Mouse (Mus musculus): ENCODE results near the gene Uvrag. TPM values are rescaled to one million over a fixed set of nuclear protein-coding genes. Genes with fewer than 3 reads are reported as not detected.

The Uvrag gene
- total RNA-seq, 2 experiments from 2014 or later: 38.6 to 43.1 TPM

DNA sequence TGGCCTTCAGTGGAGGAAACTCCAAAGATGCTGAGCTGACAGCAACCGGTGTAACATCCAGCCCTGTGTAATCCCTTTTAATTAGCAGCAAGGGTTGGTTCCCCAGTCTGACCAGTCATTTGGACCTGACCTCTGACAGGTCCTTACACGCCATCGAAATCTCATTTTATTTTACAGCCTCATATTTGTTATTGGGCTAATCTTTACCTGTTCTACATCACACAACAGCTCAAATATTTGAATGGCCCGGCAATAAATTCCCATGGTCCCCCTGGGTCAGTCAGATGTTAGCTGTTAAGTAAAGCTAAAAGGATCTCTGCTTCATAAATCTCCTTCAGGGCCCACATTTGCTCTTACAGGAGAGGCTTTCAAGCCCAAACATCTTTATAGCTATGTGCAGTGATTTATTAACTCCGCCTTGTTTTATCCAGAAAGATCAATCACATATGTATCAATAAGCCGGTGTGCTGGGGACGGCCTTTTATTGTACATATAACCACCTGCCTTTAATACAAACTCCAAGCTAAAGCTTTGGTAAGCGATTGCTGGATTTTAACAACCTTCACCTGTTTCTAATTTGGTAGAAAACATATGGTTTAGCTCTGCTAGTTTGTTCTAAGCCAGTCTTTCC lies 183.7 kb downstream of the Uvrag start:
- no peak for DNase-seq (ENCODE audit: extremely low spot score in 1 of 2, low spot score in 1 of 2)

DNA sequence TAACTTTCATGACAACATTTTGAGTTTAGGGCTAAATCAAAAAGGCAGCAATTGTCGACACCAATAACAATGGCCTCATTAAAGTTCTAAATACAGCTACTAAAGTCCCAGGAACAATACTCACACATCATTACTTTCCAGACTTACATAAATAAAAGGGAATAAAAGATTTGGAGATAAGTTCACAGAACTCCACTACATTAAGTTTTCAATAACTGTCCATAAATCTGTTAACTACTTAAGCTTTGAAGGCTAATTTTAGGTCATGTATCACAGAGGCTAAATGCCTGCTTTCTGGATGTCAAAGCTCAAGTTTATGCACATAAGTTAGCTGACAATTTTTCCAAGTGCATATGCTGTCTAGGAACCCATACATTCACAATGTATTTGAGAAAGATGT lies 184.3 kb downstream of the Uvrag start:
- no peak for DNase-seq (ENCODE audit: extremely low spot score in 1 of 2, low spot score in 1 of 2)

DNA sequence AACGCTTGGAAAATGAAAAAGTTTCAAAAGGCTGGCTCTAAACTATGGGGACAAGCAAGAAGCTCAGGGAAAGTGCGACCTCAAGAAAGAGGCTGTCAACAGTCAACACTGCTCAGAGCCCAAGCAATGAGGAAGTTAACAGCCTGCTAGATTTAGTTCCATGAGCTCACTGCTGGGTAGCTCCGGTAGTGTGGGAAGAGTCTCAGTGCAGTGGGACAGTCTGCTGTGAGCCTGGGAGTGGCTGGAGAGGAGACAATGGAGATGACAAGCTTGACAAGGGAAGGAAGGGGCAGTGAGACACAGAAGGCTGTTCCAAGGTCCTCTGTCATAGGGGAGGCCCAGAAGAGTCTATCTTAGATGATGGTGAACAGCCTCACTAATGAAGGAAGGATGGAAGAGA lies 187.3 kb downstream of the Uvrag start:
- no peak for DNase-seq (ENCODE audit: extremely low spot score in 1 of 2, low spot score in 1 of 2)

DNA sequence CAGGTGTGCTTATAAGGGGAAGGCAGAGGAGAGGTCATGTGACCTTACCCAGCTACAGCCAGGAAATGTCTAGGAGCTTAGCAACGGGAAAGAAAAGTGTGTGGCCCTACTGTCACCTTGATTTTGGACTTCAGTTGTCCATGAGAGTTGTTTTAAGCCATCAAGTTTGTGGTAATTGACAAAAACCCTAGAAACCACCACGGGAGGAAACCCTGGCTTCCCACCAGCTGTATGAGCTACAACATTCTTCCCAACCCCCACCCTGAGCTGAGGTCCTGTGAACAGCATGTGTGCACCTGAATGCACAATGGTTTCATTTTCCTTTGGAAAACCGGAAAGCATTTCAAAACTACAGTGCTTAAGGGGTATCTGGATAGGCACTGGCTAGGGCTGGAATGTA lies 196.0 kb downstream of the Uvrag start:
- DNase-seq (ENCODE audit: extremely low spot score in 1 of 2, low spot score in 1 of 2): no peak

DNA sequence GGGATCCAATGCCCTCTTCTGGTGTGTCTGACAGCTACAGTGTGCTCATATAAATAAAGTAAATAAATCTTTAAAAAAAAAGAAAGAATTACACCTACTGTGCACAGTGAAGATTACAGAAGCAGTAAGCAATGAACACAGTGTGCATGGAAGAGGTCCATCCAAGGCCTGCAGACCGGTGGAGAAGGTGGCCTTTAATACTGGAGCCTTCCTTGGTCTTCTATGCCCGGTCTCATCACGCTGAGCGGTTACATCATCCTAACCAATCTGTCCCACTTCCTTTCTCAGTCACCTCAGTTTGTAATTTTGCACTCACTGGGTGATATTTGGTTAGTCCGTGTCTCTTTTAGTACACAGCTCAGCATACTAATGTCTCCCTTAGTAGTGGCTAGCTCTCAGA lies 197.3 kb downstream of the Uvrag start:
- no peak for DNase-seq (ENCODE audit: extremely low spot score in 1 of 2, low spot score in 1 of 2)

DNA sequence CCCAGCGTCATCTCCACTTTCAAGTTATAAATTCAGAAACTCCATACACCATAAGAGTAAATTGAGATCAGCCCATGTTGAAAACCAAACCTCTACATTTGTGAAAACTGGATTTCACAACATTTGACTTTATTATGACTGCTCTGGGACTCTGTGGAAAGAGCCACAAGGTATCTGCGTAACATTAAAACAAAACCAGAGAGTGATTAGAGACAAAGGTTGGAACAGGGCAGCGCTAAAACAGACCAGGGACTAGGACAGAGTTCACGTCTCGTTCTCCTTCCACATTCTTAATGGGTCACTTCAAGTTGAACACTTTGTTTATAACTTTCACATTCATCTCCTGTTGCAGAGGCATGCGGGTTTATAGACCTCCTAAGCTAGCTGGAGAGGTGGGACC lies 198.2 kb downstream of the Uvrag start:
- no peak for DNase-seq (ENCODE audit: extremely low spot score in 1 of 2, low spot score in 1 of 2)

DNA sequence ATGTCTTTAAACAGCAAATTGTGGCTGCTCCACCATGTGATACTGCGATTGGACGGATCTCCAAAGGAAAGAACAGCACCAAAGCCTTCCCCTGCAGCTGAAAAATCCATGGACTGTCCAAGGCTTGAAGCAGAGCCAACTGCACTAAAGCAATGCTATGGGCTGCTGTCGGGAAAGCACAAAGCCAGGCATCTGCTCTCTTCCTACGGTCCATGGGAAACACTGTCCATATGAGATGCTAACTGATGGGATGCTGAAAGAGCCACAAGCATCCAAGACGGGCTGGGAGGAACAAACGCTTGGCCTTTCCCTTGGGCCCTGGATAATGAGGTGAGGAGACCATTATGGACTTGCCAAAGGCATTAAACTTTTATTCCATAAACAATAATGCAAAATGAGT lies 201.7 kb downstream of the Uvrag start:
- no peak for DNase-seq (ENCODE audit: extremely low spot score in 1 of 2, low spot score in 1 of 2)

DNA sequence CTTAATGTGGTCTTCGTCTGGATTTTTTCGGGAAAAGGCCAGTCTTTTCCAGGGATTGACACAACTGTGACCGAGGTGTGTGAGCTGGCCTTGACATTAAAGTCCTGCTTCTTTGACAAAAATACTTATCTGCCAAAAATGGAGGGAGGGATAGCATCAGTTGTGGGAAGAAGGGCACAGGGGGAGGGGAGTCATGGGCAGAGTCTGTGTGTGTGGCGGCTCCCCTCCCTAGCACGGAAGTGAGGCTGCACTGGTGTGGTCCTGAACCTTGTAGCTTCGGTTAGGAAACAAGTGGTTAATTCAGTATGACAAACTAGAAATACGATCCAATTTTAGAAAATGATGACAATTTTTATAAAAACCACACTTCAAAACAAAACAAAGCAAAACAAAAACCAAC lies 202.3 kb downstream of the Uvrag start:
- no peak for DNase-seq (ENCODE audit: extremely low spot score in 1 of 2, low spot score in 1 of 2)

DNA sequence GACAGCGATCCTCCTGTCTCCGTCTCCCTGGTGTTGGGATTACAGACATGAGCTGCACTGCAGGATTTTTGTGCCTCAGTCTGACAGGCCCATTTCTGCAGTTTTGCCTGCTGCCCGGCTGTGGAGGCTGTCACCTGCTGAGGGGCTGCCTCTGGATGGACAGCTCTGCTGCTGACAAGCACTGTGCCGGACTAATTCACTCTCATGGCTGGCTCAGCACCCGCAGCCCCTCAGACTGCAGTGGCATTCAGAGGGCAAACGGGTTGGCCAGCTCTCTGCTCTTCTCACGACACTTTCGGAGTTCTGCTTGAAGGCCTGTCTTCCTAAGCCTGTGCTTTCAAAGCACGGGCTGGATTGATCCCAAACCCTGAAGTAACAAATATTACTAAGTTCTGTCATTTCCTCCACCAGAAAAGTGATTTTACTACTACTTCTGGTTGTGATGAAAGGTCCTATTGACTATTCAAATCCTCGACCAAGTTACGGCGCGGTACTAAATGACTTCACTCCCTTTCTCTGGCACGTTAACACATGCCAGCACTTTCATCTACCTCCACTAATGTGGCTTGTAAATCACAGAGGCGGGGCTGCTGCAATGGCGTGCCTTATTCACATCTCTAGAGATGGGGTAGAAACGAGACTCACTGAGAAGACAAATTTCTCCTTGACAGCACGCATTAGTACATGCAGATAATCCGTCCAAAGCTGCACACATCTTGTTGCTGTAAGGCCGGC lies 203.7 kb downstream of the Uvrag start:
- no peak for DNase-seq (ENCODE audit: extremely low spot score in 1 of 2, low spot score in 1 of 2)

DNA sequence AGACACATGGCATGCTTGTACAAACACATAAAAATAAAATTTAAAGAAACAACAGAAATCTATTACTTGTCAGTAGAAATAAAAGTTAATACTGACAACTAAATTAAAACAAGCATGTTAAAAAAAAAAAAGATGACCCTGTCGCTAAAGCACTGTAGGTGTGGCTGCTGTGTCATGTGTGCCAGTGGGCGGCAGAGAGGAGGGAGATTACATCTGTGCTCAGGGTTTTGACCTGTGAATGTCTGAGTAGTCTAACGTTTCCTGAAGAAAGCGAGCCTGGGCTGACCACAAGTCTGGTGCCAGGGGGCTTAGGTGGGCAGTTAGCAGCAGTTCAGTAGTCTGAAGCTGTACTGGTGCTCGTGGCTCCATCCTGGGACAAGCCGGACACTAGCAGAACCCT lies 205.2 kb downstream of the Uvrag start:
- DNase-seq (ENCODE audit: extremely low spot score in 1 of 2, low spot score in 1 of 2): no peak

DNA sequence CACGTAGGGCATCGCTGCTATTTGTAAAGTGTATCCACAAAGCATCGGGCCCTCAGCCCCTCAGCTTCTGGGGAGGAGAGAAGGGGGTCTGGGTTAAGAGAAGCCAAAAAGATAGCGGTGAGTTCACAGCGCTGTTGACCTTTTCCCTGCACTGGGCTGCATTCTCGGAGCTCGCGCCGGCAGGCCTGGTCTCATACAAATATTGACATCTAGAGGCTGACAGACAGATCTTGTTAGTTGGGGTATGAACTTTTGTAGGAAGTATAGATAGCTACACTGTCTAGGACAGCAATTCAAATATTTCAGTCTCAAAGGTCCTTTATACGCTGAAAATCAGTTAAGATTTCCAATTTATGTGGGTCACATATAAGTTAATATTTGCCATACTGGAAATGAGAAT lies 205.7 kb downstream of the Uvrag start:
- no peak for DNase-seq (ENCODE audit: extremely low spot score in 1 of 2, low spot score in 1 of 2)

DNA sequence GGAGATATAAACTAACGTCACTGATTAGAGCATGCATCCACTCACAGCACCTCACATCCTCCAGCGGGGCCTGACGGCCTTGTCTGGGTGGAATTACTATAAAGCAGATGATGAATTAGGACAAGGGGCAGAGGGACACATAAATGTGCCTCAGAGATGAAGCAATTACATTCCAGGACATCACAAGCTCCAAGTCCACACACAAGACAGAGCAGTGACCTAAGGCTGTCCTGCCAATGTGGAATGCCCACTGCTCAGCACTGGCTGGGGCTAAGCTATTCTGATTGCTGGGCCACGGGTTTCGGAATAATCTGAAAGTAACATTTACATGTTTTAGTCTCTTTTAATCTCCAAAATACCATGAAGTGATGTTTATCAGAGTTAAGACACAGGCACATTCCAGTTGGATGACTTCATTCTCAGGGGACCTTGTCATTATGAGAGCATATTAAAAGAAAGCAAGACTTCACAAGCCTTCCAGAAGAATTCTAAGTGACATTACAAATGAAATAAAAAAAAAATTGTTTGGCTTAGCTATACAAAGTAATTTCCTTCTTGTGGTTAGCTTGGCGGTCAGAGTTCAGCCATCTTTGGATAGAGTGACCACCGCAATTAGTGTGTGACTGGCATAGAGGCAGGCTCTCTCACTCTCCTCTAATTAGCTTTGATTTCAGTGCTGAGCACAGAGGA lies 212.5 kb downstream of the Uvrag start:
- no peak for DNase-seq (ENCODE audit: extremely low spot score in 1 of 2, low spot score in 1 of 2)

DNA sequence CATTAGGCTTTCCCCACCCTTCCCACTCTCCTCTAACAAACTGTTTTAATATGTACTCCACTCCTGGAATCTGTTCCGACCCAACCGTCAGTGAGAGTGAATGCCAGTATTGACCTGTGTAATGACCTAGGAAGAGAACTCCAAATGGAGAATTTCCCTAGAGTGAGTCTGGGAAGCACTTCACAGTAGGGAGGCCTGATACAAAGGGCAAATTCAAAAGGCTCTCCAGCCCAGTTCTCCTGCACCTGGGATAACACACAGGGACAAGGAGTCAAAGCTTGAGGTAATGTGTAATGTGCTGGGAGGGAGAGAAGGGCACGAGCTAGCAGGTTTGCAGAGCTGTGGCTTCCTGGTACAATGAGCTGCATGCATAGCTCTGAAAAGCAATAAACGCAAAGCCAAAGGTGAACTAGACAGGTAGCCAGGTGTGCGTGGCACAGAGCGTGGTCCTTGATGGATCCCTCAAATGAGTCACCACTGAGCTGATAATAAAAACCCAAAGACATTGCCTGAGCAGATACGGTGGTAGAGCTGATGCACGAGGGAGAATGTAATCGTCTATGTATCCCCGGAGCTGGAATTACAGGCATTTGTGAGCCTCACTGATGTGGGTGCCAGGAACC lies 213.9 kb downstream of the Uvrag start:
- DNase-seq (ENCODE audit: extremely low spot score in 1 of 2, low spot score in 1 of 2): no peak

DNA sequence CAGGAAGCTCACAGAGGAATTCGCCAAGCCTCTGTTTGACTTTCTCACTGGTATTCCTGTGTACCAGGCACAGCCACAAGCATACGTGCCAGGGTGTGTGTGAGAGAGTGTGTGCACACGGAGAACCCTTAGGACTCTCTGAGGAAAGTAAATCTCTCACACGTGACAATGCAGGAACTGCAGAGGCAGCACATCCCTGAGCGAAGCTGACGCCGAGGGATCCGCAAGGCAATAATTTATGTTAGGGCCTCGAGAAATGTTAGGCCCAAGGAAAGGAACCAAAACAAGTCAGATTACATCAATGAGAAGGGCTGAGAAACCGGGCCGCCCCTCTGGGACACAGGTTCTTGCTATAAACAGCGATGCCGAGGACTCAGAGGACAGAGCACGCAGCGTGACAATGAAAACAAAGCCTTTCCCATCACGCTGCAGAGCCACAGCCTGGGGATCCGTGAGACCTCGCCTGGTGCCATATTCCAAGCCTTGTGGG lies 216.5 kb downstream of the Uvrag start:
- DNase-seq (ENCODE audit: extremely low spot score in 1 of 2, low spot score in 1 of 2): no peak

DNA sequence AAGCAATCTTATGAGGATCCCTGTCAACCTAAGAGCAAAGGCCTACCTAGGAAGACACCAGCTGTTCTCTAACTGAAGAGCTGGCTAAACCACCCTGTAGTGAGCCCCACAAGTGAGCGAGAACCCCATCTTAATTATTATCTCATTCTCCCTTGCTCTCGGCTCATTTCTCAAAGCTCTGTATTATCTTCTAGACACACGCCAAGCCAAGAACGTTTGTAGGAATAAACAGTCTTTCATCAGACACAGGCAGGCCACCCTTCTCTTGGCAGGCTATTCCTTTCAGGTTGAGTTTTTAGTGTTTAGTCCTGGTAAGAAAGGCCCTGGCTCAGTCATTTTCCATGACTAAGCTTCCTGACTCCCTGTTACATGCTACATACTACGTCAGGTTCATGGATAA lies 218.0 kb downstream of the Uvrag start:
- no peak for DNase-seq (ENCODE audit: extremely low spot score in 1 of 2, low spot score in 1 of 2)

DNA sequence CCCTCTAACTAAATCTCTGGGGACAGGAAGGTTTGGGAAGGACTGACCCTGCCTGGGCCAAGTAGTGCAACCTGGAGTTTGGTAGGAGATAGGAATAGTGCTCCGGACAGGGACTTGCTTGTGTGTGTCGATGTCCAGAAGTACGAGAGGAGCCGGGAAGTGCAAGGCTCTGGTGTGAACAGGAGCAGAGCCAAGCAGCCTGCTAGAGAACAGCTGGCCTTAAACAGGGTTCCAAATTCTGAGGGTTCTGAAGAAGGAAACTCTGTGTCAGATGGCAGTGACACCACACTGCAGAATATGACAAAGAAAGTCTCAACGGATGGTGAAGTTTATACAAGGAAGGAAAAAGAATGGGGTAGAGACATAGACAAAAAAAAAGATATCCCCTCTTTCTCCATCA lies 223.5 kb downstream of the Uvrag start:
- no peak for DNase-seq (ENCODE audit: extremely low spot score in 1 of 2, low spot score in 1 of 2)

DNA sequence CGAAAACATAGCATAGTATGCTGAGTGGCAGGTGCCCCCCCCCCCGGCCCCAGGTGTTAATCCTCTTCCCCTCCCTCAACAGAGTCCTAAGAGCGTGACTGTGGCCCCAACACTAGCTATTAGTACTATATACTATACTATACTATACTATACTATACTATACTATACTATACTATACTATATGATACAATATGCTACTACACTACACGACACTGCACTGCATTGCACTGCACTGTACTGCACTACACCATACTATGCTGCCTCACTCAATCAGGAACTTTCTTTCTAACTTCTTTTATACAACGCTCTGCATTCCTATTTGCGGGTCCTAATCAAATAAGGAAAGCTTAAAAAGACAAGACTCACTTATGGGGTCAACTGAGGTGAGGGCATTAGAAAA lies 224.4 kb downstream of the Uvrag start:
- DNase-seq (ENCODE audit: extremely low spot score in 1 of 2, low spot score in 1 of 2): no peak

DNA sequence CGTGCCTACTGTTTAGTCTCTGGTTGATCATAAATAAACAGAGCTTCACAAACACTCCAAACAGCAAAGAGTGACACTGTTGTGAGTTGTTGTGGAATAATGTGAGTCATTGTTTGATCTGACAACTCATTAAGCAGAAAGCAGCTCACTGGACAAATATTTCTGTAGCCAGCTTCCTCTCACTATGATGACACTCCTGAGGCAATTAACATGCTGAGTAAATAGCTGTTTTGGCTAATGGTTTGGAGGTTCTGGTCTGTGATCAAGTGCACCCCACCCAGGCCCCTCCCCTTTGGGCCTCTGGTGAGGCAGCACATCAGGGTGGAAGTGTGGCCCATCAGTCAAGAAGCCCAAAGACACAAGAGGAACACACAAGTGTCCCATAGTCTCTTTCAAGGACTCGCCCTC lies 228.0 kb downstream of the Uvrag start:
- no peak for DNase-seq (ENCODE audit: extremely low spot score in 1 of 2, low spot score in 1 of 2)

DNA sequence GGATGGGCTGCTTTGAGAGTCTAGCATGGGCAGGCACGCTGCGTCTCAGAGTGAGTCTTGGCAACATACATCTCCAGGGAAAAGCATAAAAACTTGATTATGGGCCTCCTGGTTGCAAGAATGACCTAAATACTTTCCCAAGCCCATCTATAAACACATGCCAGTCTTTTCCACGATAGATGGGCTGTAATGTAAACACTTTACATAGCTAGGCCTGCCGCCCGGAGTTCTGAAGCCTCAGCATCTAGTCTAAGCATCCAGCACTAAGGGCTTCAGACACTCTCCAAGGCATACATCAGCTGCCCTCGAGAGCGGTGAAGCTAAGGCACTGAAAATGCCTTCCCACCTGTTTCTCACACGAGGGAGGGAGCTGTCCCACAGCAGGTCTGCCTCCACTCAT lies 229.7 kb downstream of the Uvrag start:
- no peak for DNase-seq (ENCODE audit: extremely low spot score in 1 of 2, low spot score in 1 of 2)

DNA sequence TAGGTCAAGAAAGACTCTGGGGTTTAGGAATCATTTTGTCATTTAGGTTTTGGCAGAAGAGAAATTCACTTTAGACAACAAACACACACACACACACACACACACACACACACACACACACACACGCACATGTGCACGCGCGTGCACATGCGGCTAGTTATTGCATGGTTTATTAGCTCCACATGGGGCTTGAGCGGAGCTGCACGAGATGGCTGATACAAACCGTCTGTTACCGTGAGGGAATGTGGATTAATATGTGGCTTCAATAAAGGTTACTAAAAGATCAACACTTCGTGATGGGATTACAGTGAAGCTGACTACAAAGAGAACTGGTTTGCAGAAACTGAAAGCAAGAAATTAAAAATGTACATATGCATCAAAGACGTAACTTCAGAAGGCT lies 230.2 kb downstream of the Uvrag start:
- no peak for DNase-seq (ENCODE audit: extremely low spot score in 1 of 2, low spot score in 1 of 2)

DNA sequence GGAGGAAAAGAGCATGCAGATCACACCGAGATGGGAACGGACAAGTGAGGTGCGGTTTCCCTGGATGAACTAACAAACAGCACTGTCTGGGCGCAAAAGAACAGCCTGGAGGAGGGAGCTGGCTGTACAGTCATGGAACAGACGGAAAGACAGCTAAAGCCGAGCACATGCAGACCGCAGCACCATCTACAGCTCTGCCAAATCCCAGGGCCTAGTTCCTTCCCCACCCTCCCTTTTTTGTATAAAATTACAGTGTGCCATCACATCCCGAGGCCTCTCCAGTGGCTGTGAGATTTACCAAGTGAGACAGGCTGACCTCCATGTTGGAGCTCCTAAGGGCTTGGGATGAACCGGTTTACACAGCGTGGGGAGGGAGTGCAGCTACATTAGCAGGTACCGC lies 230.8 kb downstream of the Uvrag start:
- no peak for DNase-seq (ENCODE audit: extremely low spot score in 1 of 2, low spot score in 1 of 2)
